Mouse (Mus musculus) liver, postnatal 0 days (tissue): ENCODE measurements around the gene Oxnad1.

Experiments
- CTCF ChIP-seq: sonication (generic); IDR thresholded peaks from 2 replicates; pipeline ENCODE4 v1.5.1; 2016; ENCODE audit warnings: antibody characterized with exemption, low read depth
- EP300 ChIP-seq: IDR thresholded peaks from 2 replicates; pipeline ENCODE4 v1.6.1; 2016; ENCODE audit warnings: antibody characterized with exemption, low read depth, mild to moderate bottlenecking

DNA sequence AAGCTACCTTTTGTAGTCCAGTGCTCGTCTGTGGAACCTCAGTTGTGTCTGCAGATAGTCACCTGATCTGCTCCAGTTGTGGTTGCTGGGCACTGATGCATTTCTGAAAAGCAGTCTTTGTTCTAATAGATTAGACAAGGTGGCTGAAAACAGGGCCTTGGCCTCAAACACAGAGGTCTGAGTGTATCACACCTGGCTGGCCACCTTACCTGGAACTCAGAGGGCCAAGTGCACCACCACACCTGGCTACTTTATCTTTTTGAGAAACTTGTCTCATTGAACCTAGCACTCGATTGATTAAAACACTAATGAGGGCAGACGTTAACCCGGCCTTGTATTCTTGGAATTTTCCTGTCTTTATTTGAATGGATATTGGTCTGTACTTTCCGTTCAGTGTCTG lies 10.5 kb downstream of the Oxnad1 start:
- no peak for TF ChIP-seq EP300
- TF ChIP-seq CTCF = no peak
